Mouse (Mus musculus) adrenal gland, adult 2 months (tissue): ENCODE results near the gene Soat1. TPM values are rescaled to one million over a fixed set of nuclear protein-coding genes. Genes with fewer than 3 reads are reported as not detected.
"Not testable (repeated sequence)": the region's sequence is repeated elsewhere in the genome, so short reads cannot be mapped to it uniquely, and the experiment has no call there.

Source experiments
- DNase-seq: peaks from one replicate; pipeline ENCODE4 v3.0.0; 2021
- polyA plus RNA-seq: library from polyadenylated mRNA; depleted of rRNA; stranded (reverse); fragments of >200 nt; gene quantifications from 2 replicates; pipeline ENCODE4 v1.2.3, GENCODE M21; 2012; rRNA removed
- total RNA-seq, 2 experiments: library from RNA; stranded (reverse); gene quantifications; 2 replicates each; pipeline ENCODE4 v1.2.3; 2021

Soat1 gene
- total and polyA plus RNA-seq, 3 experiments: 185 to 1,398 (median 1,258) TPM

DNA sequence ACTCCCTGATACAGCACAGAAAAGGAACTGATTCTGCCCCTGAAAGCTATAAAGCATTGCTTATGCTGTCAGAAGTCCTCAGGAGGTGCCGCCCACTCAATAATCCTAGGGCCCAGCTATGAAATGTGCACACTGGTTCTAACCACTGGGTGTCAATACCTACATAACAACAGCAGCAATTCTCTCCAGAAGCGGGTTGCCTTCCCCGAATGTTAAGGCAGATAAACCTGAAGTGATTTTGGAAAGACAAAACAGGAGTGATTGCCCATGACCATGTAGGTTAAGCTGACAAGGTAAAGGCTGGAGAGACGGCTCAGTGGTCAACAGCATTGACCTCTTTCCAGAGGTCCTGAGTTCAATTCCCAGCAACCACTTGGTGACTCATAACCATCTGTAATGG is 48.4 kb downstream of the Soat1 start:
- DNase-seq: no peak

DNA sequence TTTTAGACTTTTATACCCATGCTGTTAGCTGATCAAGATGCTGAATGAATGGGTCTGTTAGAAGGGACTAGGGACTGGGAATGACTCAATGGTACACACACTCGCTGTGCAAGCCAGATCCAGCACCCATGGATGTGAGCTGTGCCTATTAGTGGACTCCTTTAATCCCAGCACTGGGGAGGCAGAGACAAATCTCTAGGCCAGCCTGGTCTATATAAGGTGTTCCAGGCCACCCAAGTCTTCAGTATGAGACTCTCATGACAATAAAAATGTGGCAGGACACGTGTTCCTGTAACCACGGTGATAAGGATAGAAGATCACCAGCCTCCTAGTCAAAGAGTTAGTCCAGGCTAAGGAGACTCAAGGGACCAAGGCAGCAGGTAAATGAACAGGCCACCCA is 50.1 kb downstream of the Soat1 start:
- no peak for DNase-seq

DNA sequence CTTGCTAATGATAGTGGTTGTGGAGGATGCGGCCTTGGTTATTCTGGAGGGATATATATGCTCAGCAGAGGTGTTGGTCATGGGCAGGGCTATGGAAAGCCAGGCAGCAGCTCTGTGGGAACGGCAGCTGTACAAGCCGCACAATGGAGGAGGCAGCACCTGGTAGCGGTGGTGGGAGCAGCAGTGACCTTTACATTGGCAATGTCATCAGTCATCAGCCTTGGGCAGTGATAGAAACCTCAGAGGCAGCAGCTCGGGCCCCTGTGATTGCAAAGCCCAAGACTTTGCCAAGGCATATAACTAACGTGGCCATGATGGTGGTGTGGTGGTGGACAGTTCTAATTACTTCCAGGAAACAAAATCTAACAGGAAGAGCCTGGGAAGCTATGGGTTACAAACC is 50.6 kb downstream of the Soat1 start:
- DNase-seq: peak; percentile 54

DNA sequence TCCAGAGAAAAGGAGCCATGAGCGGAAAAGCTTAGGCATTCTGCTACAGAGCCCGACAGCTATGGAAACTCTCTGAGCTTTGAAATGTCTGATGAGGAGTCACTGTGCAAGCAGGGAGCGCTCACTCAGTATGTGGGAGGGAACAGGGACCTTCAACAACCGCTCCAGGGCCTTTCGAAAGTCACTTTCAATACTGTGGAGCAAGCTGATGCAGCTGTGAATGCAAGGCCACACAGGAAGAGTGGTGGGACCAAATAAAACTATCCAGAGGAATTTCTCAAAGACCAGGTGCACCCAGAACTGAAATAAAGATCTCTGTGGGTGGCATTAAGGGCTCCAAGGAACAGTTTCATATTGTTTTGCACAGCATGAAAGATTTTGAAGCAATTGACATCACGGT is 51.3 kb downstream of the Soat1 start:
- DNase-seq: no peak

DNA sequence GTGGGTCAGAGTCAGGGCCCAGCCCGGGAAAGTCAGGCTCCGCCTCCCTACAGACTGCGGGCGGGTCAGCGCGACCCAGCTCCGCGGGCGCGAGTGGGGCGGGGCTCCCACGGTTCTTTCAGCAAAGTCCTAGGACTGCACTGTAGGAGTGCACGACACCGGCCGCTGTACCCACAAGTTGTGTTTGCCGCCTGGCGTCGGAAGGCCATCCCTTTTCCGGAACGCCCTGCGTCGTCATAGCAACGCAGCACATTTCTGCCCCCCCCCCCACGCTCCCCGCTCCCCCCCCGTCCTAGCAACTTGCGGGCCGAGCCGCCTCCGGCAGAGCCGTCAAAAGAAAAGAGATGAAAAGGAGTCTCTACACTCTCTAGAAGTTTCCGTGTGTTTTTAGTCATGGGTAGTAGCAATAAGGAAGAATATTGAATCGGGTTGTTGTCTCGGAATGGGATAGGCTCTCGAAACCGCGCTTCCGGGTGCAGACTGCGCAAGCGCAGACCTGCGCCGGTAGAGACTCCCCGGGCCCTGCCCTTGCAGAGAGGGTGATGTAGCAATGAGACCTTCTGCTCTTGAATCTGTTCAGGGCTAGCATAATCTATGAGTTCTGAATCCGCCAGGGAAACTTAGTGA is 53.3 kb downstream of the Soat1 start, which contains the start of gene Axdnd1:
Gene Axdnd1 (minus strand): TSS at position 489 of the 627 bp plus-strand sequence.
- peak; percentile 93 for DNase-seq

DNA sequence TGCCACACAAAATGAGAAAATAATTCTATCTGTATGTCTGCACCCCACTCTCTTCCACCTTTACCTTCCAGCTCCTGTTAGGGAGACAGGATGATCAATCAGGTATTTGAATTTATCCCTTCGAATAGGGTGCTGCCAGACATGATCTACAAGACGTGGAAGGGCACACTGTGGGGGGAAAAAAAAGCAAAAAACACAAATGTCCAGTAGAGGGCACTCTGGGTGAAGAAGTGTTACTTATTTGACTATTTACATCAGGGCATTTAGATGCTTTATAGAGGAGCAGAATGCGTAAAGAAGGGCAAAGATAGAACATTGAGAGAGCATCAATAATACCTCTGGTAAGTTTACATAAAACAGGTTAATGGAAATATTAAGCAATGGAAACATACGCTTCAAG is 56.0 kb downstream of the Soat1 start:
- no peak for DNase-seq

DNA sequence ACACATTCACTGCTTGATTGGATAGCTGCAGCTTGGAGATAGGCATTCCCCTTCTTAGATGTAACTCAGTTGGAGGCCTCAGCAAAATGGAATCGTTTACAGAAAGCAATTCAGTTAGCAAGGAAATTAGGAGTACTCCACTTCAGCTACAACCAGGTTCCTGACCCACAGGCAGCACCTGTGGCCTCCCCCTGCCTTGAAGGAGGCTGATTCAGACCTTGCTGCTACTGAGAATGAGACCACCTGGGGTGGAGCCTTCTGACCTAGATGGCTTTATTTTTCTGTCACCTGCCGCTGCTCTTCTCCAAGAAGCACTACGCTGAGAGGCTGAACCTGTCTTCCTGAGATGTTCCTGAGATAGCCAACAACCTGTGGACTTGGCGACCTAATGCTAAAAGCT is 65.6 kb downstream of the Soat1 start:
- DNase-seq: no peak

DNA sequence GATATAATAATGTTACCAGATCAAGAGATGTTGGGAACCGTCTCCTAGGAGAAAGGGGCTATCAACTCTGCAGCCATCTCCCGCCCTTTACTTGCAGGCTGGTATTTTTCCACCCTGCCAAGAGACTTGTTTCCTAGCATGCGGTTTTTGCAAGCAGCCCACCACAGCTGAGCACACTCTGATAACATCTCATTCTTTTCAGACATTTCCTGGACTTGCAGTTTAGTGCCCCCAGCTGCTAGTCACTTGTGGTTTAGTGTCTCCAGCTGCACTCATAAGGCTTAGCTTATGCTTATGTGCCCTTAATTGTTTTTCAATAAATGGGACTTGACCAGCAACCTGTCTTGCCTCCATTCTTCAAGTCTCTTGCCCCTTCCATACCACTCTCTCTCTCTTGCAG is 66.1 kb downstream of the Soat1 start:
- DNase-seq: no peak

DNA sequence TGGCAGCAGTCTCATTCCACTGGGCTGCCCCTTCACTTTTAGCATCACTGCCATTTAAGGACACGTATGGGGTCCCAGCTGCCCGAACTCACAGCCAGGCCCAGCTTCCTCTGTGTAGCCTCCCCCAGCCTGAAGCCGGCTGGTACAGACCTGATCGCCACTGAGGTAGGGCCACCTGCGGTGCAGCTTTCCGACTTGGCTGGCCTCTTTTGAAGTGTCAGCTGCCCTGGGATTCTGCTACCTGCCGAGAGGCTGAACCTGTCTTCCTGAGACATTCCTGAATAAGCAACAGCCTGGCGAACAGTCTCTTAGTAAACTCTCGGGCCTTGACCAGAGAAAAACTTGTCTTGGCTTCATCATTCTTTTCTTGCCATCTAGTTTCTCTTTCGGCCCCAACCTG is 70.9 kb downstream of the Soat1 start:
- no peak for DNase-seq

DNA sequence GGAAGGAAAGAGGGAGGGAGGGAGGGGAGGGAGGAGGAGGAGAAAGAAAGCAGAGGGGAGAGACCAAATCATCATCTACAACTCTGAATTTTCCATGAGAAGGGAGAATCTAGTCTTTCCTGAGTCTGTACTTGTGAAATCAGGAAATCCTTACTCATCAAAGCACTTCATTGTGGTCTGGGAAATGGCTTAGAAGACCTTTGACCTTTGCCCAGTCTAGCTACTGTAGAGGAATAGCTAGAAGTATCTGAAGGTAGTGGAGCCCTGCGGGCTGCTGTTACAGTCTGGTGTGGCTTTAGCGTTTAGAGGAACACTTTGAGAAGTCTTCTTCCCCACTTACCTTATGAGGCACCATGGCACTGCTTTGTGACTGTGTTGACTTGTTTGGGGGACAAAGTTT is 71.6 kb downstream of the Soat1 start:
- DNase-seq: no peak

DNA sequence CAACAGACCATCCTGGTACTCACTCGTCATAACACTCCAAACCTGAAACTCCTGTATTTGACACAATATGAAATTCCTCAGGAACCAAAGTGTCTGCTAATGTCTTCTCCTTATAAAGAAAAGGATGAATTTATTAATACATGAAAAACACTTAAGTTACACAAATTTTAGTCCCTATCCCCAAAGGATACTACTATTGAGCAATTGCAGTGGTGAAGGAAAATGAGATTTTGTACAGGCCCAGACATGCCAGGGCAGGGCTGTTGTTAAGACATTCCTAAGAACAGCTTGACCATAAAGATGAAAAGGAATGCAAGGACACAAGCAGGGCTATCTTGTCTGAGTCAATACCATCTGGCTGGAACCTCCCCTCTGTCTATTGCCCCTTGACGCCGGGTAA is 74.0 kb downstream of the Soat1 start:
- not testable (repeated sequence) for DNase-seq

DNA sequence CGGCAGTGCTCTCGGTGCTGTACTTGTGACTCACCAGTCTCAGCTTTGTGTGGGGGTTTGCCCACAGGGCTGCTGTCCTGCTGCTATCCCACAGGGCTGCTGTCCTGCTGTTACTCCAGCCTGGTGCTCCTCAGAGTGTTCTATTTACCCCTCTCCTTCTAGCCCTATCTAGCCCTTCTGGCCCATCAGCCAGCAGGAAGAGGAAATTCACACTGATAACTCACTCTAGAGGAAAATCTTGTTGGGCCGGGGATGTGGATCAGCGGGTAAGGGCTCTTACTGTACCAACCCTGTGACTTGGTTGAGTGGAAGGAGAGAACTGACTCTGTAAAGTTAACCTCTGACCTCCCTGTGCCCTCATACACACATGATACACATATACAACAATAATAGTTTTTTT is 81.0 kb downstream of the Soat1 start:
- no peak for DNase-seq

DNA sequence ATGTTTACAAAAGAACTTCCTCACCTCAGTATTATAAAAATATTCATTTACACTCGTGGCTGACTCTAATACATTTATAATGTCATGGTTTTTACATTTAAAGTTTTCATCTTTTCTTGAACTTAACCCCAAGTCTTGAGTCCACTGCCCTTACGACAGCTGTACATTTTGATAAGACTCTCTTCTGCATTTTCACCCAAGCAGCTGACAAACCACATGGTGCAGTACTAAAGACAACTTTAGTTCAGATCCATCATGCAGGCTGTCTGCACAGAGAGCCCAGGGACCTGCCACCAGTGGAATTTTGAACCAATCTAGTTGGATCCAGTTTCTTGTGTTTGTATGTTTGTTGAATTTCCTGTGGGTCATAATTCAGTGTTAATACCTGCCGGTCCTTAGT is 87.3 kb downstream of the Soat1 start:
- DNase-seq: no peak

DNA sequence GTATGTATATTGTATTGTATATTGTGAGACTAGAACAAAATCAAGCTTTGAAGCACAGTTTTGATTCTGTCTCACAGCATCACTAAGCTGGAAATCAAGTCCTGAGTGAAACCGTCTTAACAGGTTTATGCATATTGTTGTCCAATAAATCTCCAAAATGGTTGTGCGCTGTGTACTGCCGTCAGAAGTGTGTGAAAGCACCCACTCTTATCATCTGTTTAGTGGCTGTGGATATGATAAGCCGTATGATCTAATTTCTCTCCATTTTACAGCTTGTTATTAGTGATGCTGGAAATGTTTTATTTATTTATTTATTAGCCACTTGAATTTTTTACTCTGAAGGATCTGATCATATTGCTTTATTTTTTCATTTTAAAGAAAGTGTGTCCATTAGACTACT is 87.9 kb downstream of the Soat1 start:
- DNase-seq: no peak

DNA sequence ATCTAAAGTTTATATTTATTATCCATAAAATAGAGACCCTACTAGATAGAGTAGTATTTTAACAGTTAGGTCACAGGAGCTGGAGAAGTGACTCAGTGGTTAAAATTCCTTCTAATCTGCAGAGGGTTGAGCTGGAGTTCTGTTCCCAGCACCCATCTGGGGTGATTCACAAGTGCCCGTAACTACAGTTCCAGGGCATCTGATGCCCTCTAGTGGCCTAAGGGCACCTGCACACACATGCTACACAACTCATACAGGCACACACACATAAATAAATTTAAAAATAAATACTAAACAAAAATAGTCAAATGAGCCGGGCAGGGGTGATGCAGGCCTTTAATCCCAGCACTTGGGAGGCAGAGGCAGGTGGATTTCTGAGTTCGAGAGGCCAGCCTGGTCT is 92.9 kb downstream of the Soat1 start:
- DNase-seq: no peak

Other genes with a start within 250 kb of the Soat1 start
- under 1 TPM in 1 of 2 experiments, not detected in 1; 0.72 TPM for gene Tdrd5, start 170.7 kb downstream of the Soat1 start, total RNA-seq
- not detected in 2 replicates for gene Tdrd5, start 170.7 kb downstream of the Soat1 start, polyA plus RNA-seq
- gene Nphs2, start 163.6 kb downstream of the Soat1 start, total RNA-seq: not detected
- gene Nphs2, start 163.6 kb downstream of the Soat1 start, polyA plus RNA-seq: 0.03 and 0.12 TPM in 2 replicates
- 100 to 1,000 TPM; 652 to 665 TPM for gene Gm2000, start 108.3 kb downstream of the Soat1 start, total RNA-seq
- gene Gm2000, start 108.3 kb downstream of the Soat1 start, polyA plus RNA-seq: 0.39 and 3.0 TPM in 2 replicates
- 1 to 10 TPM; 1.7 to 9.1 TPM for gene Axdnd1, start 53.2 kb downstream of the Soat1 start, total RNA-seq
- gene Axdnd1, start 53.2 kb downstream of the Soat1 start, polyA plus RNA-seq: 0.11 TPM in 1 of 2 replicates, not detected in the other
- 10 to 100 TPM; 37.5 to 44.6 TPM for gene Gm10031, start 49.7 kb upstream of the Soat1 start, total RNA-seq
- gene Gm10031, start 49.7 kb upstream of the Soat1 start, polyA plus RNA-seq: 13.3 and 20.3 TPM in 2 replicates
- 10 to 100 TPM; 19.6 to 22.1 TPM for gene Abl2, start 84.5 kb upstream of the Soat1 start, total RNA-seq
- gene Abl2, start 84.5 kb upstream of the Soat1 start, polyA plus RNA-seq: 4.6 and 6.1 TPM in 2 replicates
- 10 to 100 TPM; 15.1 to 24.6 TPM for gene Tor3a, start 200.0 kb upstream of the Soat1 start, total RNA-seq
- 21.5 and 48.9 TPM in 2 replicates for gene Tor3a, start 200.0 kb upstream of the Soat1 start, polyA plus RNA-seq
- 10 to 100 TPM; 55.3 to 56.0 TPM for gene Fam20b, start 244.8 kb upstream of the Soat1 start, total RNA-seq
- gene Fam20b, start 244.8 kb upstream of the Soat1 start, polyA plus RNA-seq: 6.7 and 9.8 TPM in 2 replicates